Mouse (Mus musculus): Measurements from ENCODE around the gene Zfp977.
"Not testable (repeated sequence)": the region's sequence is repeated elsewhere in the genome, so short reads cannot be mapped to it uniquely, and the experiment has no call there.

Zfp977 gene

GRCm38 (mm10) chr7:42592413-42592812 lies at the start of gene Zfp977:
Zfp977 (minus strand) TSS chr7:42592547.
- not testable (repeated sequence) for DNase-seq (ENCODE audit: low spot score)

GRCm38 (mm10) chr7:42631031-42631430 lies 38.7 kb upstream of the Zfp977 start:
- not testable (repeated sequence) for DNase-seq (ENCODE audit: low spot score)

- not testable (repeated sequence) for DNase-seq (ENCODE audit: low spot score)
Observed at GRCm38 (mm10) chr7:42595666-42596065, 3.3 kb upstream of the Zfp977 start.

- DNase-seq (ENCODE audit: low spot score): not testable (repeated sequence)
Observed at GRCm38 (mm10) chr7:42591311-42591710, 1.0 kb downstream of the Zfp977 start.

GRCm38 (mm10) chr7:42578488-42578887 lies 13.9 kb downstream of the Zfp977 start, which contains the start of gene Gm21028:
Gm21028 (minus strand) TSS chr7:42578588.
- no peak for DNase-seq (ENCODE audit: low spot score)

- DNase-seq (ENCODE audit: low spot score): no peak
Observed at GRCm38 (mm10) chr7:42551766-42552165, 40.6 kb downstream of the Zfp977 start.

Measured in layer of hippocampus, adult 11-12 months (tissue).